Mouse (Mus musculus) embryonic fibroblast, embryonic 13.5 days (primary cell): Measurements from ENCODE around the gene Nmbr. TPM values are rescaled to one million over a fixed set of nuclear protein-coding genes. Genes with fewer than 3 reads are reported as not detected.

ENCODE experiments used
- H3K27ac ChIP-seq: 2 replicates; pipeline ENCODE4 v1.5.1; 2012; ENCODE audit warnings: low read length, control low read depth, inconsistent platforms; ENCODE audit not compliant: insufficient read depth
- H3K4me1 ChIP-seq: 2 replicates; pipeline ENCODE4 v1.6.1; 2011; ENCODE audit warnings: low read length; ENCODE audit not compliant: control insufficient read depth, insufficient read depth
- H3K4me3 ChIP-seq: 2 replicates; pipeline ENCODE4 v1.5.1; 2011; ENCODE audit warnings: mild to moderate bottlenecking, control low read depth, low read length; ENCODE audit not compliant: insufficient read depth
- CTCF ChIP-seq: IDR thresholded peaks from 2 replicates; pipeline ENCODE4 v1.5.1; 2011; ENCODE audit warnings: mild to moderate bottlenecking, control low read depth, low read length, moderate library complexity, borderline replicate concordance; ENCODE audit not compliant: insufficient read depth
- POLR2A ChIP-seq: IDR thresholded peaks from 2 replicates; pipeline ENCODE4 v1.6.1; 2011; ENCODE audit warnings: low read depth, mild to moderate bottlenecking, control low read depth, low read length, moderate library complexity
- polyA plus RNA-seq: library from polyadenylated mRNA; stranded (reverse); fragments of >200 nt; gene quantifications from 2 replicates; pipeline ENCODE4 v1.2.4, GENCODE M21; 2011; ENCODE audit warnings: low read depth; ENCODE audit not compliant: missing spikeins, insufficient read length

Gene Nmbr
- polyA plus RNA-seq: not detected in 2 replicates

- no peaks in the 10 kb centered on the region; the same call in 1 of the 2 replicates for H3K4me1 ChIP-seq
- TF ChIP-seq POLR2A: peak; percentile 59; the same call in 1 of the 2 replicates
- peak; percentile 47; the same call in 1 of the 2 replicates for TF ChIP-seq CTCF
- peak within 1 kb of the TSS; percentile 93 for H3K4me3 ChIP-seq
- H3K27ac ChIP-seq: no peak within 1 kb of the TSS; the same call in 1 of the 2 replicates
These were observed at the start of gene Nmbr, which contains the start of gene Vta1 for GRCm38 (mm10) chr10:14705072-14706066. TSS of gene Nmbr (plus strand) at chr10:14705591. TSS of gene Vta1 (minus strand) at chr10:14705560.

- Histone ChIP-seq H3K27ac (no peak overlapping the region), H3K4me1 (no peaks in the 10 kb centered on the region), H3K4me3 (no peak overlapping the region)
- no peak for TF ChIP-seq POLR2A
- no peak for TF ChIP-seq CTCF
These were observed 44.5 kb upstream of the Nmbr start for GRCm38 (mm10) chr10:14660875-14661274.

GRCm38 (mm10) chr10:14666147-14666546, 39.2 kb upstream of the Nmbr start:
- Histone ChIP-seq H3K27ac (no peak overlapping the region), H3K4me3 (no peak overlapping the region), H3K4me1 (no peaks in the 10 kb centered on the region)
- no peak for TF ChIP-seq CTCF
- TF ChIP-seq POLR2A: no peak

- Histone ChIP-seq H3K27ac (no peak overlapping the region), H3K4me3 (no peak overlapping the region), H3K4me1 (no peaks in the 10 kb centered on the region)
- TF ChIP-seq POLR2A (no peak), CTCF (0 out of 2 replicates have a peak, but pooled peaks have one; percentile 2)
These were observed 19.7 kb upstream of the Nmbr start for GRCm38 (mm10) chr10:14685663-14686062.

GRCm38 (mm10) chr10:14688785-14689442, 16.5 kb upstream of the Nmbr start:
- Histone ChIP-seq H3K27ac (no peak overlapping the region), H3K4me1 (no peaks in the 10 kb centered on the region), H3K4me3 (no peak overlapping the region)
- TF ChIP-seq POLR2A: no peak
- TF ChIP-seq CTCF: no peak

- TF ChIP-seq CTCF: no peak
- no peak for TF ChIP-seq POLR2A
- H3K27ac ChIP-seq: no peak overlapping the region
- no peak overlapping the region for H3K4me3 ChIP-seq
- no peaks in the 10 kb centered on the region for H3K4me1 ChIP-seq
These were observed 15.0 kb upstream of the Nmbr start for GRCm38 (mm10) chr10:14690349-14690748.

- TF ChIP-seq POLR2A (no peak), CTCF (no peak)
- Histone ChIP-seq H3K4me3 (no peak overlapping the region), H3K27ac (no peak overlapping the region), H3K4me1 (no peaks in the 10 kb centered on the region; the same call in 1 of the 2 replicates)
These were observed 2.2 kb upstream of the Nmbr start for GRCm38 (mm10) chr10:14703239-14703638.

- TF ChIP-seq POLR2A: no peak
- no peak for TF ChIP-seq CTCF
- Histone ChIP-seq H3K27ac (no peak overlapping the region), H3K4me3 (peak overlapping the region; percentile 93), H3K4me1 (no peaks in the 10 kb centered on the region; the same call in 1 of the 2 replicates)
These were observed 1.5 kb upstream of the Nmbr start for GRCm38 (mm10) chr10:14703830-14704420.

- H3K4me3 ChIP-seq: no peak within 1 kb of the TSS
These were observed 12.7 kb downstream of the Nmbr start, which contains the start of gene Gje1 for GRCm38 (mm10) chr10:14718114-14718513. TSS of gene Gje1 (minus strand) at chr10:14718214.

More at GRCm38 (mm10) chr10:14718114-14718513, 12.7 kb downstream of the Nmbr start, which contains the start of gene Gje1:
- Histone ChIP-seq H3K4me1 (no peaks in the 10 kb centered on the region), H3K27ac (no peak within 1 kb of the TSS)
- TF ChIP-seq POLR2A (no peak), CTCF (no peak)
